Mouse (Mus musculus): ENCODE results near the gene Ciapin1. TPM values are rescaled to one million over a fixed set of nuclear protein-coding genes. Genes with fewer than 3 reads are reported as not detected.

Gene Ciapin1
- polyA plus RNA-seq (2014; fragmentation: Nextera tagmentation; extraction: Ambion mirVana) = 134 and 154 TPM in 2 replicates

GRCm38 (mm10) chr8:94837662-94838574, at the start of gene Ciapin1, which contains the start of gene Coq9:
Ciapin1 (minus strand) TSS chr8:94838358.
Coq9 (plus strand) TSS chr8:94838321.
- Histone ChIP-seq H3K9ac (ENCODE audit: low read length) (peak within 1 kb of the TSS; percentile 63), H3K4me2 (peak within 1 kb of the TSS; percentile 90), H3K4me3 (ENCODE audit: low read depth, low read length) (peak within 1 kb of the TSS; percentile 92), H3K27ac (ENCODE audit: low read depth, low read length) (peak within 1 kb of the TSS; percentile 25), H3K9me3 (ENCODE audit: control insufficient read depth, low read length) (no peaks in the 10 kb centered on the region), H3K36me3 (ENCODE audit: control insufficient read depth, insufficient read depth, low read length) (no peaks in the 10 kb centered on the region), H3K4me1 (ENCODE audit: control insufficient read depth, insufficient read depth, low read length) (peaks cover 9% of the 10 kb centered on the region), H3K27me3 (ENCODE audit: control insufficient read depth, insufficient read depth, low read length) (no peaks in the 10 kb centered on the region)
- under 1% methylated on average over 78 of the region's 82 CpGs for WGBS
- peak; percentile 97 for ATAC-seq (ENCODE audit: low FRiP score)
- peak; percentile 99 for DNase-seq (ENCODE audit: low spot score, missing footprints)

- H3K9ac ChIP-seq (ENCODE audit: low read length) = no peak overlapping the region
- H3K27ac ChIP-seq (ENCODE audit: low read depth, low read length) = no peak overlapping the region
- H3K4me3 ChIP-seq (ENCODE audit: low read depth, low read length) = no peak overlapping the region
- H3K36me3 ChIP-seq (ENCODE audit: control insufficient read depth, insufficient read depth, low read length) = no peaks in the 10 kb centered on the region
- DNase-seq (ENCODE audit: low spot score, missing footprints) = no peak
- peaks cover 2% of the 10 kb centered on the region; the same call in 1 of the 2 replicates for H3K4me1 ChIP-seq (ENCODE audit: control insufficient read depth, insufficient read depth, low read length)
- whole genome bisulfite sequencing = 79% methylated on average over 4 of the region's 4 CpGs
- no peaks in the 10 kb centered on the region for H3K9me3 ChIP-seq (ENCODE audit: control insufficient read depth, low read length)
- peaks cover 1% of the 10 kb centered on the region; the same call in 1 of the 2 replicates for H3K27me3 ChIP-seq (ENCODE audit: control insufficient read depth, insufficient read depth, low read length)
- no peak overlapping the region for H3K4me2 ChIP-seq
- ATAC-seq (ENCODE audit: low FRiP score) = no peak
Measured at GRCm38 (mm10) chr8:94880742-94881141, 42.6 kb upstream of the Ciapin1 start.

GRCm38 (mm10) chr8:94876820-94877219, 38.7 kb upstream of the Ciapin1 start:
- Histone ChIP-seq H3K4me2 (no peak overlapping the region), H3K4me3 (ENCODE audit: low read depth, low read length) (no peak overlapping the region)

GRCm38 (mm10) chr8:94876197-94876730, 38.1 kb upstream of the Ciapin1 start, which contains the start of gene Dok4:
Dok4 (minus strand) TSS chr8:94876330.
- DNase-seq (ENCODE audit: low spot score, missing footprints) = peak; percentile 98
- Histone ChIP-seq H3K4me2 (peak within 1 kb of the TSS; percentile 97), H3K36me3 (ENCODE audit: control insufficient read depth, insufficient read depth, low read length) (no peaks in the 10 kb centered on the region), H3K27me3 (ENCODE audit: control insufficient read depth, insufficient read depth, low read length) (peaks cover 14% of the 10 kb centered on the region), H3K9ac (ENCODE audit: low read length) (peak within 1 kb of the TSS; percentile 60), H3K4me1 (ENCODE audit: control insufficient read depth, insufficient read depth, low read length) (peaks cover 10% of the 10 kb centered on the region), H3K27ac (ENCODE audit: low read depth, low read length) (no peak within 1 kb of the TSS), H3K9me3 (ENCODE audit: control insufficient read depth, low read length) (no peaks in the 10 kb centered on the region), H3K4me3 (ENCODE audit: low read depth, low read length) (peak within 1 kb of the TSS; percentile 57)
- ATAC-seq (ENCODE audit: low FRiP score) = peak; percentile 81
- WGBS = under 1% methylated on average over 36 of the region's 37 CpGs

More at GRCm38 (mm10) chr8:94876820-94877219, 38.7 kb upstream of the Ciapin1 start:
- Histone ChIP-seq H3K27me3 (ENCODE audit: control insufficient read depth, insufficient read depth, low read length) (peaks cover 14% of the 10 kb centered on the region), H3K9me3 (ENCODE audit: control insufficient read depth, low read length) (no peaks in the 10 kb centered on the region), H3K27ac (ENCODE audit: low read depth, low read length) (no peak overlapping the region), H3K36me3 (ENCODE audit: control insufficient read depth, insufficient read depth, low read length) (no peaks in the 10 kb centered on the region), H3K4me1 (ENCODE audit: control insufficient read depth, insufficient read depth, low read length) (peaks cover 10% of the 10 kb centered on the region), H3K9ac (ENCODE audit: low read length) (no peak overlapping the region)
- ATAC-seq (ENCODE audit: low FRiP score) = no peak
- WGBS = 43% methylated on average over 3 of the region's 3 CpGs
- peak; percentile 79 for DNase-seq (ENCODE audit: low spot score, missing footprints)

- Histone ChIP-seq H3K27me3 (ENCODE audit: control insufficient read depth, insufficient read depth, low read length) (peaks cover 14% of the 10 kb centered on the region), H3K9ac (ENCODE audit: low read length) (peak overlapping the region; percentile 60), H3K27ac (ENCODE audit: low read depth, low read length) (no peak overlapping the region), H3K4me2 (peak overlapping the region; percentile 97), H3K4me1 (ENCODE audit: control insufficient read depth, insufficient read depth, low read length) (peaks cover 13% of the 10 kb centered on the region), H3K9me3 (ENCODE audit: control insufficient read depth, low read length) (no peaks in the 10 kb centered on the region), H3K4me3 (ENCODE audit: low read depth, low read length) (peak overlapping the region; percentile 57), H3K36me3 (ENCODE audit: control insufficient read depth, insufficient read depth, low read length) (no peaks in the 10 kb centered on the region)
- ATAC-seq (ENCODE audit: low FRiP score) (peak; percentile 47), DNase-seq (ENCODE audit: low spot score, missing footprints) (peak; percentile 90)
- WGBS = under 1% methylated on average over 14 of the region's 20 CpGs
Measured at GRCm38 (mm10) chr8:94875871-94876150, 37.7 kb upstream of the Ciapin1 start.

- H3K4me3 ChIP-seq (ENCODE audit: low read depth, low read length) = peak overlapping the region; percentile 57
- H3K4me1 ChIP-seq (ENCODE audit: control insufficient read depth, insufficient read depth, low read length) = peaks cover 17% of the 10 kb centered on the region
- ATAC-seq (ENCODE audit: low FRiP score) (no peak), DNase-seq (ENCODE audit: low spot score, missing footprints) (peak; percentile 90)
- no peaks in the 10 kb centered on the region for H3K9me3 ChIP-seq (ENCODE audit: control insufficient read depth, low read length)
- H3K27ac ChIP-seq (ENCODE audit: low read depth, low read length) = no peak overlapping the region
- peak overlapping the region; percentile 97 for H3K4me2 ChIP-seq
- peaks cover 14% of the 10 kb centered on the region for H3K27me3 ChIP-seq (ENCODE audit: control insufficient read depth, insufficient read depth, low read length)
- 18% methylated on average over 17 of the region's 17 CpGs for WGBS
- H3K9ac ChIP-seq (ENCODE audit: low read length) = peak overlapping the region; percentile 60
- H3K36me3 ChIP-seq (ENCODE audit: control insufficient read depth, insufficient read depth, low read length) = no peaks in the 10 kb centered on the region
Measured at GRCm38 (mm10) chr8:94875096-94875870, 37.1 kb upstream of the Ciapin1 start.

- H3K9me3 ChIP-seq (ENCODE audit: control insufficient read depth, low read length) = no peaks in the 10 kb centered on the region
Measured at GRCm38 (mm10) chr8:94874358-94874757, 36.2 kb upstream of the Ciapin1 start.

GRCm38 (mm10) chr8:94872576-94872975, 34.4 kb upstream of the Ciapin1 start:
- 62% methylated on average over 2 of the region's 2 CpGs for WGBS
- no peaks in the 10 kb centered on the region for H3K36me3 ChIP-seq (ENCODE audit: control insufficient read depth, insufficient read depth, low read length)
- no peak overlapping the region for H3K9ac ChIP-seq (ENCODE audit: low read length)
- no peaks in the 10 kb centered on the region for H3K9me3 ChIP-seq (ENCODE audit: control insufficient read depth, low read length)
- H3K4me2 ChIP-seq = no peak overlapping the region
- no peak overlapping the region for H3K4me3 ChIP-seq (ENCODE audit: low read depth, low read length)
- no peak for ATAC-seq (ENCODE audit: low FRiP score)
- peaks cover 14% of the 10 kb centered on the region for H3K27me3 ChIP-seq (ENCODE audit: control insufficient read depth, insufficient read depth, low read length)
- no peak overlapping the region for H3K27ac ChIP-seq (ENCODE audit: low read depth, low read length)
- peaks cover 17% of the 10 kb centered on the region for H3K4me1 ChIP-seq (ENCODE audit: control insufficient read depth, insufficient read depth, low read length)
- DNase-seq (ENCODE audit: low spot score, missing footprints) = no peak

More at GRCm38 (mm10) chr8:94874358-94874757, 36.2 kb upstream of the Ciapin1 start:
- ATAC-seq (ENCODE audit: low FRiP score) (no peak), DNase-seq (ENCODE audit: low spot score, missing footprints) (peak; percentile 96)
- Histone ChIP-seq H3K27ac (ENCODE audit: low read depth, low read length) (no peak overlapping the region), H3K36me3 (ENCODE audit: control insufficient read depth, insufficient read depth, low read length) (no peaks in the 10 kb centered on the region), H3K9ac (ENCODE audit: low read length) (no peak overlapping the region), H3K4me3 (ENCODE audit: low read depth, low read length) (no peak overlapping the region; the same call in 1 of the 2 replicates), H3K4me2 (no peak overlapping the region), H3K27me3 (ENCODE audit: control insufficient read depth, insufficient read depth, low read length) (peaks cover 14% of the 10 kb centered on the region), H3K4me1 (ENCODE audit: control insufficient read depth, insufficient read depth, low read length) (peaks cover 17% of the 10 kb centered on the region)
- 15% methylated on average over 6 of the region's 6 CpGs for WGBS
